Mouse (Mus musculus) ovary, adult 18-20 months (tissue): ENCODE measurements at regions not wholly inside any gene's neighbourhood (a gene's known extent, or its start where the extent isn't known, plus 50 kb on each side); places are given as distances from the start of the nearest gene placed in this dataset.

ENCODE experiments used
- DNase-seq: peaks from one replicate; pipeline ENCODE4 v3.0.0; 2022; ENCODE audit warnings: low spot score, mixed read lengths

DNA sequence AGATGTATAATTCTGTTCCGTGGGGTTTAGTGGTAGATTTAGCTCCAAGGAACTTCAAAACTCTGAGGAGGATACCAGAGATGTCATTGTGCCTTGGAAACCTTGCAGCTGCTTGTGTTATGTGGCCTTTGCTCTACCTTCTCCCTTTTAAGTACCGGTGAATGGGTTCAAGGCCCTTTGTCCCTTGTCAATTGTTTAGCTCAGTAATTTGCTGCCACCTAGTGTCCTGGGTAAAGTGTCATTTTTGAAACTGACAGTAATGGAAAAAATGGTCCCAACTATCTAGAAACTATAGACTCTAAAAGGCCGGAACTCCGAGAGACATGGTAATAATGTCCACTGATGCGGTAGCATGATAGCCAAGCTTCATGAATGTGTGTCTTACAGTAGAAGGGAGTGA, 90.8 kb upstream of the Phactr1 start:
- no peak for DNase-seq

DNA sequence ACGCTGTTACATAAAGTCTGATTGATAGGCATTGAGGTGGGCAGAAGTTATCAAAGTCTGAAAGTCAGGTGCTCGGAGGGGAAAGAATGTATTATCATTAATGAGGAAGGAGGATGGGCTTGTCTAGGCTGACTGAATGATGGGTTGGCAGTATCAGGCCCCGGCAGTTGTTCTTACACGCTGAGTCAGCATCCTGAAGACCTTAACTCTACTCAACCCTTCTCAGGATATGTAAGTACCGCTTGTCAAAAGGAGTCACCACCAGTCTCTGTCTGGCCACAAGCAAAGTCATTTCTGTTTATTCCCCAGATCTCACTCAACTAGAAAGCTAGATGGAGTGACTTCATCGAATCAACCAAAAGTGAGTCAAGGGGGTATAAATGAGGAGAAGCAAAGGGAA, 90.0 kb upstream of the Phactr1 start:
- no peak for DNase-seq

DNA sequence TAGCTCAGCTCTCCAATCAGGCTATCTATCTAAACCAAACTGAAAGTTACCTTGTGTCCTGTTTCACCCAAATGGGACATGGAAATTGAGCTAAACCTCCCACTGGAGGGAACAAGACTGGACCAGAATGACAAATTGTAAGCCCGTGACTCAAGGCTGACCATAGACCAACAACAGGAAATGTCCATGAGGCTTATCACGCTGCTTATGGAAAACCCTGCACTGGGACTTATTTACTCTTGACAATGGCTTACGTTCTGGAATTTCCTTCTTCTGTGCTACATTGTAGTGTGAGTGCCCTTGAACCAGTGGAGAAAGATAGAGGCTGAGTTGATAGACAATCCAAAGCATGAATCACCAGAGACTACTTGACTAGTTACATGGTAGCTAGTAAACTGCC, 87.5 kb upstream of the Phactr1 start:
- no peak for DNase-seq

DNA sequence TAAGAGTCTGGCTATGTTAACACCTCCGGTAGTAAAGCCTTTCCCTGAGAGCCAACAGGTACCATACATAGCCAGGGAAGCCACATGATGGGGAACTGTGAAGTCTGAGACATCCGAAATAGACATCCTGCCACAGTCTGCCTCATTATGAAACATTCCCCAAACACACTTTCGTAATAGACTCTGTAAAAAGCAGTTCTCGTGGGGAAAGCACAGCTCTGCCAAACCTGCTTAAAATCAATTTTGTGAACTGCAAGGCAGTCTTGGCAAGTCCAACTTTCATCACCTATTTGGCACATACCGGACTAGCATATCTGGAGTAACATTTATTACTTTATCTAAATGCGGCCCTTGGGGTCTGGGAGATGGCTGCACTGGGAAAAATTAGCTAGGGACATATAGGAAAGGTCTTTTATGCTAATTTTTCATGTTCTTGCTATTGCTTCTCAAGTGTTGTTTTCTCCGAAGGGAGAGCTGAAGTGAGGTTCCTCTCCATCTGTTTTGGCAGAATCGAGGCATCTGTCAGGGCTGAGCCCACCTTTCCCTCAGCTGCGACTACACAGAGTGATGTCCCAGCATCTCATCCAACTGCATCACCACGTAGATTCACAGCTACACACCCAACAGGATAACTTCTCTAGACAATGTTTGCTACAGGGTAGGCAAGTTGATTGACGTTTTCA, 86.8 kb upstream of the Phactr1 start:
- no peak for DNase-seq

DNA sequence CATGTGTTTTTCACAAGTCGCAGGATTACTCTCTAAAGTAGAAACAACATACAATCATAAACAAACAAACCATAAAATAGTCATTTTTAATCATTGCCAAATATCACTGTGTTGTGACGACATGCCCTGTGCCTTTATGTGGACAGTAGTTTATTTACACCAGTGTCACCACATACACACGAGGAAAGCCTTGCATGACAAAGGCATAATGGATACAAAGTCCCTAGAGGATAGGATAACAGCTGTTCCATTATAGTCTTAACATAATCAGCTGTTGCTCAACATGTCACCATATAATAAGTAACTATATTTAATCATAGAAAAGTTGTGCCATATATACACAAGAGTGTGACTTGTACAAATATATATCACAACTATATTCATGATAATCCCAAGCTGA, 85.2 kb upstream of the Phactr1 start:
- DNase-seq: no peak

DNA sequence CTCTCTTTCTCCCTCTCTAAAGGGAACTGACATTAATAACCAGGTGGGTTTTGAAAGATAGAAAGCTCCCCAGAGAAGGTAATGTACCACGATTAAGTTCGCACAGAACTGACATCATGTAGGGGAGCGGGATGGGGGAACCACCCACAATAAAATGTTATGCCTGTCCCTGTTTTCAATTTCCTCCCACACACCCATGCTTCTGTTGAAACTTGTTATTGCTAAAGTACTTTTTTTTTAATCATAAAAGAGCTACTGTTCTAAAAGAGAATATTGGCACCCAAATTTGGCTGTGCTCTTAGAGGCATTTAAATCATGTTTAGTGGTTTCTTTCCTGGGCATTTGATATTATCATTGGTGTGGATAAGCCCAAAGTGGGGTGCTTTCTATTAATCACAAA, 82.6 kb upstream of the Phactr1 start:
- no peak for DNase-seq

DNA sequence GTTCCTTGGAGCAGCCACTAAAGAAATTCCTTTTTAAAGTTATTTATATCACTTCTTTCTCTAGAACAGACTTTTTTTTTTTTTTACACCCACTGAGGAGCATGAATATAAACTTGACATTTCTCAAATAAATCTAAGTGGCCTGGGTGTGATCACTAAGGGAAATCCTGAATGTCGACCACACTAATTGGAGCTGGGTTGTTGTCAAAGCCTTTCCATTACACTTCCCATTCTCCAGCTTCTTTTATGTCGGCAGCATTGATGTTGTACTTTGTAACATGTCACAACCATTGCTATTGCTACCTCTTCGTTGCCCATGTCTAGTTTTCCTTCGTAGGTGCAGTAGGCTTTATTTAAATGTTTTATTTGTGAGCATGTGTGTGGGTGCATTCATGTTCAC, 77.1 kb upstream of the Phactr1 start:
- no peak for DNase-seq

DNA sequence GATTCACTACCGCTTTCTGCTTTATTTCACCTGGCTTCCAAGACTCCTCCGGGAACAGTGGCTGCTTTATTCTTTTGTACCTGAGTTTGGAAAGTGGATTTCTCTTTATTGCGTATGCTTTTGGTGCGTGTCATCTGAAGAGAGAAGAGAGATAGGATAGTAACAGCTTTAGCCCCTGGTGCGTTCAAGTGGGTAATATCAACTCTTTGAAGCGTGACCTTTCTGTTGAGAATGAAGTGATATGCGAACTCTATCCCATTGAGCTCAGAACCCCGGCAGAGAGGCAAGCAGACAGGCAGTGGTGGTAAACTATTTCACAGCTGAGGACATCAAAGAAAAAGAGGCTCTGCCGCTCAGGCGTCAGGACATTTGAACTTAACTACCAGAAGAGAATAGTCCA, 72.7 kb upstream of the Phactr1 start:
- DNase-seq: no peak

DNA sequence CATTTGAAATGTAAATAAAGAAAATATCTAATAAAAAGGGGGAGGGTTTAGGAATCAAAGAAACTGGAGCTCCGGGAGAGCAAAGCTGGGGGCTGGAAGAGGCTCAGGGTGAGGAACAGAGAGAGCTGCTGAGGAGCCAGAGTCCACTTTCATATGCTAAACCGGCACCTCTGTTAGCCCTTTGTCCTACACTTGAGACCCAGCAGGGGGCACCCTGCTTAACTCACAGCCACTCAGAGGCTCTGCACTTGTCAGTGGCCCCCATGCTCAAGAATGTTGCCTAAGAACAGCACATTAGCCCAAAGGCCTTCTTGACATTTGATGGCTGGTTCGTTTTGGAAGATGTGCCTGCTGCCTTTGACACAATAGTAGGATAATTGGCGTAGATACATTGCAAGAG, 71.5 kb upstream of the Phactr1 start:
- DNase-seq: no peak

DNA sequence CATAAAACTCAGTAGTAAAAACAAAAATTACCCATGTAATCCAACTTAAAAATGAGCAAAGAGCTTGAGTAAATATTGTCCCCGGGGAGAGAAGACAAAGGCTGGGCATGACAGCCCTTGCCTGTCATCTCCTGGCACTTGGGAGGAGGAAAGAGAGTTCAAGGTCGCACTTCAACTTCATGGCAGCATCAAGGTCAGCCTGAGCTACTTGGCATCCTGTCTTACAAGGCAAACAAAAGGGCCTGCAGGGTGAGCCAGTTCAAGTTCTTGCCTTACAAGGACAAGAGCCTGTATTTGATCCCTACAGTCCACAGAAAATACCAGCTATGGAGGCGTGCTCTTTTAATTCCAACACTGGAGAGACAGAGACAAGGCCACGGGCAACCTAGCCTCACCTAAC, 67.1 kb upstream of the Phactr1 start:
- peak; percentile 21 for DNase-seq

DNA sequence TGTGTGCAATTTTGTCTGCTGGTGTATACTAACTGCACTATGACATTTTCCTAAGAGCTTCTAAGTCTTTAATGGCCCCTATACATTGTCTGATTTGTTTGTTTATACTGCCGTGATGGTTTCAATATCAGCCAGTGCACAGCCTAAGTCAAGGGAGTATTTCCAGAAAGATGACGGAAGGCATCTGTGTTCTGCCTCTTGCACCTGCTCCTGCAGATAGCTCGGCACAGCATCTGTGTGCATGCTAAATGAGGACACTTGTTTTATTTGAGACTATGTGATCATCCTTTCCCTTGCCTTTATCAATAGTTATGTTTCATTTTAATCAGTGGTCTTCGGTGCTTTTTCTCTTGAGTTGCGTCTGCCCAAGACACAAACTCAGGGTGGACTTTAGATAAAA, 64.6 kb upstream of the Phactr1 start:
- DNase-seq: no peak

DNA sequence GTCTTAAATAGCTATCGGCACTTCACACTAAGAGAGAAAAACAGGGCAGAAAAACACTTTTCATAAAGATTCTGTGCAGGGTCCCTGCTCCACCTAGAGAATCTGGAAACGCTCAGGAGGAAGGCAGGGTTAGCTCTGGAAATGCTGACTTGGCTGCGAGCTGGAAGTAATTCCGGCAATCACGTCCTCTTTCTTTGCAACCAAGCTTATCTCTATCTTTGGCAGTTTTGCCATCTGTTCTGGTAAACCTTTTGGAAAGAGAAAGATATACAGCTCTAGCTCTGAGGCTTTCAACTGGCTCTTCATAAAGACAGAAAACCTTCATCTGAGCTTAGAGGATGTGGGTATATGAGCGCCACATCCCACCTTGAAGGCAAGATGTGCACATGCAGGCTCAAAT, 63.2 kb upstream of the Phactr1 start:
- no peak for DNase-seq

DNA sequence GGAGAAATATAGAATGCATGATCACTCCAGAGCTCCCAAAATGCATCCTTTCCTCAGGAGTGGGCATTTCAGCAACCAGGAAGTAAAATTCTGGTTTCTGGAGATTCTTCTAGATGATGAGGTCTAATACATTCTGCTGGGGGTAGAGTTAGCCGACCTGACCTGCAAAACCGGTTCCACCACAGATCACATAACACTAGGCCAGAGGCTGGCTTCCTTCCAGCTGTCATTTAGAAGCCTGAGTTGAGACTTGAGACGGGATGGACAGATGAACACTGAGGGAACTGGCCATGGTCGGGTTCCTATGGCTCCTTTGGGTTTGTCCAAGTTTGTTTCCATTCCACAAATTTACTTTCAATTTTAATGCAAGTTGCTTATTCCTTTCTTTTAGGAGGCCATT, 62.6 kb upstream of the Phactr1 start:
- no peak for DNase-seq

DNA sequence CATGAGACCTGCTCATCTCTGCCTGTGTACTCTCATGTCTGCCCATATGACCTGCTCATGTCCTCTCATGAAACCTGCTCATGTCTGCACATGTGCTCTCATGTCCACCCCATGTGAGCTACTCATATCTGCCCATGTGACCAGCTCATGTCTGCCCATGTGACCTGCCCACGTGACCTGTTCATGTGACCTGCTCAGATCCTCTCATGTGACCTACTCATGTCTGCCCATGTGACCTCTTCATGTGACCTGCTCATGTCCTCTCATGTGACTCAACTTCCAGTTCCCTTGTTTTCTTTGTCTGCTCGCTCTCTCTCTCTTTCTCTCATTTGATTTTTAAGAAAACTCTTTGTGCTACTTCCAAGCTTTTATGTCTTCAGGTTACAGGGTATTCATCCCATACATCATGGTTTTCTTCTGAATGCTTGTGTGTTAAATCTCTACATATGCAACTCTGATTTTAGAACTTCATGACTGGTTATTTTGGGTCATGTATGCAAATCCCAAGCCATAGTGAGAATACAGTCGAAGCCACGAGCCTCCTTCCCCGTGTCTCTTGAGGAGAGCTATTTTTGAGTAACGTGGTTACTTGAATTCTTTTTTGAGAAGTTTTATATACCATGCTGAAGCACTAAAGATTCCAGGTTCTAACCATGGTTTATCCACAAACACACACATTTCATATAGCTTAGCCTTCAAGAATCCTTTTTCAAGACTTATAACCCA, 60.7 kb upstream of the Phactr1 start:
- no peak for DNase-seq

DNA sequence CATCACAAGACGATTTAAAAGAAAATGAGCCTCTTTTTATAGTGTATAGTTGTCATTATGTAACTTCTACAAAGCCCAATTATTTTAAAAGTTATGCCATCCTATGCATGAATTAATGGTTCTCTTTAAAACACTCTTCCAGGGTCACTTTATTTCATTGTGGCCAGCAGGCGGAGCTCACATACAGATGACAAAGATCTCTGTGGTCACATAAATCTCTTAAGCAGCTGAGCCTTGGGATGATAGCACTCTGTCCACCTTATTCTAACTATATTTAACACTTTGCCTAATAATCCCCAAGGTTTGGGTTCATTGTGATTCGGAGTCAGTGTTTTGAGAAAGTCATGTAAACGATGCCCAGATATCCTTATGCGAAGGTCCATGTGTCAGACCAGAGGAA, 56.9 kb upstream of the Phactr1 start:
- no peak for DNase-seq
